Mouse (Mus musculus): ENCODE results near the gene Aff1.

The Aff1 gene

DNA sequence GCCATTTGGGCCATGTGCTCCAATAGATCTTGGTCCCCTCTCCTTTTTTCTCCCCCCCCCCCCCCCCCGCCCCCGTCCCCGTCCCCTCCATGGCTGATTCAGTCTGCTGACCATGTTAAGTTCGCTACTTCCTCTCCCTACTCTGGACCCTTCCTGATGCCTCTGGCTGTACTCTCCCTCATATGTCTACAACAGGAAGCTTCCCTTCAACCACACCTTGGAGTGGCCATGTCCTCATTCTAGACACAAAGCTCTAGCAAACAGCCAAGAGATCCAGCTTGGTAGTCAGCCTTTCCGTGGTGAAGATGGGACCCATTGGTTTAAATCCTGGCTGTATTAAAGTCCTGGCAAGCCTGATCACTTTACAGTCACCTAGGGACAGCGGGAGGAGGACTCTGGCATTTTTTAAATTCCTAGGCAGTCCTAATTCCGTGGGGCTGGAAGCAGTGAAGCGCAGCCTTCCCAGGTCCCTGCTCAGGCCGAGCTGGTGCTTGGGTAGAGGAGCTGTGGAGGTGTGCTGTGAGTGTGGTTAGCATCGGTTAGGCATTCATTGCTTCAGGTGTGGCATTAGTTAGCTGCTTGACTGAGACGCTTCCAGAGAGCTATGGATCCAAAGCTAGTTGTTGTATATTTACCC is 144.1 kb downstream of the Aff1 start:
- no peak for DNase-seq (ENCODE audit: low spot score in 2 of 2)

DNA sequence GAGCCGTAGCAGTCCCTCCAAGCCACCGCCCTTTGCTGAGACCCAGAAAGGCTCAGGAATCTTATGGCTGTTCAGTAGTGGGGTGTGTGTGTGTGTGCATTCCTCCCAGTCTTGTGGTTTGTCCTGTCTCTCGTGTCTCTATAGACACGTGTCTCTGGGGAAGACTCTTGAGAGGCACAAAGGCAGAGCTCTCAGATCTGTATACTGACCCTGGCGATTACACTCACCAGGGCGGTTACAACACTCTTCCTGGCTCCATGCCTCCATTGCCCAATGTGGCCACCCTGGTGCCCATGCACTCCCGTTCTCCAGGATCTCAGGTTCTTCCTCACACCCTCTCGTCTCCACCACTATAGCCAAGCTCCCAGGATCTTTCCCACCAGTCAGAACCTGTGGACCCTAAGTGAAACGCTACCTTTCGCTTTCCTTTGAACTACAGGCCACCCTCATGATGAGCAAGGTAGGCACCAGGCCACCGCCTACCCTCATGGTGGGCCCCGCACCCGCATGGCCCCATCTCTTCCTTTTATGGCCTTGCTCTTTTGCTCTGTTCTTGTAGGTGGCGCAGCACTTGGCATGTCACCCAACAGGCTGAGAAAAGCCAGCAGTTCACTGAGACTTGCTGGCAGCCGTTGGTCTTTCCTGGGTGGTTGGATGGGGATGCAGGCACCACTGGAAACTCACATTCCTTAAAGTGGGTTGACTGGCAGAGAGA is 146.5 kb downstream of the Aff1 start:
- DNase-seq (ENCODE audit: low spot score in 2 of 2) = no peak

DNA sequence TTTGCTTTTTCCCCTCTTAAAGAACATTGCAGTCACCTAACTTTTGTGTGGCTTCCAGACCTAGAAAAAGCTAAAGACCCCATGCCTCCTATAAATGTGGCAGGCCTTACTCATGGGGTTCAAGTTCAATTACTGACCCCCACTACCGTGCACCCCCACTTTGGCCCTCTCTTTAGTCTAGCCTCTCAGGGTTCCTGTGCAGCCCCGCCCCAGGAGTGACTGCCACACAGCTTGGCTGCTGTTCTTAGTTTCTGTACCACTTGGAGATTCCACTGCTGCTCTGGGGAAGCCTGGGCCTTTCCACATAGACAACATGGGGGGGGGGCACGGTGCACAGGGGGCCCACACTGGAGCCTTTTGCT is 147.1 kb downstream of the Aff1 start:
- no peak for DNase-seq (ENCODE audit: low spot score in 2 of 2)

DNA sequence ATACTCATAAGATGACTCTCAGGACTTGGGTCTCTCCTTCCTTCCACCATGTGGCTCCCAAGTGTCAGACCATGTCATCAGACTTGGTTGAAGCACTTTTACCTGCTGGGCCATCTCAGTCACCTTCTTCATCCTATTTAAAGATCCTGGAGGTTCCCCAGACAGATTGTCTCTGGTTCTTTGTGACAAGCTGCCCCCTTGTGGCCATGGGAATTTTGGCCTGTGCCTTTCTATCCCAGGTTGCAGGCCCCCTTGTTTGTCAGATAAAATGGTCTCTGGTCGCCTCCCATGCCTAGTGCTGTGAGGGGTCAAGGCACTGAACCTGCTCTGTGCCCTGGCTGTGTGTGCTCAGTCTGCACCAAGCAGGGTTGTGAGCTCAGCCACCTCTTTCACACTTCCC is 151.8 kb downstream of the Aff1 start:
- DNase-seq (ENCODE audit: low spot score in 2 of 2) = peak in 1 of 2 experiments; percentile 48

DNA sequence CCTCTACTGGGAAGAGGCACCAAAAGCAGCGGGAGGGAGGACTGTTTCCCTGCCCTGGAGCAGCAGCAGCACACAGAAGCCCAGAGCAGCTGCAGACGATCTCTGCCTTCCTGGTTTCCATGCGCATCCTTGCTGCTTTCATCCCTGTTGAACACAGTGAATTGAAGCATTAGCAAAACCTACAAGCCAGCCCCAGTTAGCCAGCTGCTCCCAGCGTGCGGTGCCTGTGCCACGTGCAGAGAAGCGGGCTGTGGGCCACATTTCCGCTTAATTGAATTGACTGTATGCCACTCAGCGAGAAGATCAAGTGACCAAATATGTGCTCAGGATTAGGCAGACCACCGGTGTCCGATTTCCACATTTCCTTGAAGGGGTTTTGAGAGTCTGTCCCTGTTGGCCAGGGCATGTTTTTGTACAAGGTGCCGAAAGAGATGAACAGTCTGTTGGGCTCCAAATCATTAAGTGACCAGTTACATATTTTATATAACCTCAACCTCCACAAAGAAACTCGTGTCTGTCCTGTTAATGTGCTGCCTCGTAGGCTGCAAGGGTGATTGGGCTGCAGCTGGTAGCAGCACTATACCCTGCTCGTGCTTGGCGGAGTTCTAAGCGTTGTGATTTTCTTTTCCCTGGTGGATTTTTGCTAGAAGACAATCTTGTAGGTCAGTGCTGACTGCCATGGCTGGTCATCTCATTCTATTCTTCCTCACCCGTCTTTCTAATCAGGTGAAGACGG is 153.4 kb downstream of the Aff1 start:
- no peak for DNase-seq (ENCODE audit: low spot score in 2 of 2)

DNA sequence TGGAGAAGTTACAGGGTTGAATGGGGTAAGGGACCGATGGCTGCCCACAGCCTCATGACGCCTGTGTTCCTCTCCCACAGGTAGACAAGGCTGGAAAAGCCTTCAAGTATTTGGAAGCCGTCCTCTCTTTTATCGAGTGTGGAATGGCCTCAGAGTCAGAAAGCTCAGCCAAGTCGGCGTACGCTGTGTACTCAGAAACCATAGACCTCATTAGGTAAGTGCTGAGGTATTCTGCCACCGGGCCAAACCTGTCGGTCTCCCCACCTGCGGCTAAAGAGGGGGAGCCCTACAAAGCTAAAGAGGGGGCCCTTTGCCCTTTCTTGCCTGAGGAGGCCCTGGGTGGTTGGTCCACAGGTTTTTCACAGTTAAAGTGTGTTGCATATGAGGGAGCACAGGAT is 154.0 kb downstream of the Aff1 start:
- DNase-seq (ENCODE audit: low spot score in 2 of 2) = no peak

DNA sequence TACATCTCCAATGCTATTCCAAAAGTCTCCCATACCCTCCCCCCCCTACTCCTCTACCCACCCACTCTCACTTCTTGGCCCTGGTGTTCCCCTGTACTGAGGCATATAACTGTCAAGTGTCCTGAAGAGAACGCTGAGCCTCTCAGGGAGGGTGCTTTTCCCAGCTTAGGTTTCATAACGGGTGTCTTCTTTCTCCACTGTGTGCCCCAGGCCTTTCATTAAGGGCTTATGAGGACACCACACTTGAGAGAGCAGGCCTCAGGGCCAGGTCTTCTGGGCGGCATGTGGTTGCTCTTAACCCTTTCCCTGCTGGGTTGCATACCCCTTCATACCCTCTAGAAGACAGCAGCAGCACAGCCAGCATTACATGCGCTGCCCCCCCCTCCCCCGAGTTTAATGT is 154.4 kb downstream of the Aff1 start:
- no peak for DNase-seq (ENCODE audit: low spot score in 2 of 2)

DNA sequence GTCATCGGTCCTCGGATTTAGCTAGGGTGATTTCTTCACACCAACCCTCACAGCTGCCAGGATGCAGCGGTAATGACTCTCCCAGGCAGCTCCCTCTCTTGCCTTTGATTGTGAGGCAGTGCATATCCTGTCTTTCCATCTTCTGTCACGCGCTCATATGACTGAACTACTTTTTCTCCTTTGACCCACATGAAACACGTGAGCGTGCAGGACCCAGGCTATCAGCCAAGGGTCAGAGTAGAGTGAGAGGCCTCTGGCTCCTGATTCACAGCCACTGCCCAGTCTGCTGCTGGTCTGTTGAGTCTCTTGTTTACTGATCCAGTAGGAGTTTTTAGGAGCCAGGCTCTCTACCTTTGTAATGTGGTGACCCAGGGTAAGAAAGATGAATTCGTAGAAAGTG is 156.4 kb downstream of the Aff1 start:
- DNase-seq (ENCODE audit: low spot score in 2 of 2) = no peak

DNA sequence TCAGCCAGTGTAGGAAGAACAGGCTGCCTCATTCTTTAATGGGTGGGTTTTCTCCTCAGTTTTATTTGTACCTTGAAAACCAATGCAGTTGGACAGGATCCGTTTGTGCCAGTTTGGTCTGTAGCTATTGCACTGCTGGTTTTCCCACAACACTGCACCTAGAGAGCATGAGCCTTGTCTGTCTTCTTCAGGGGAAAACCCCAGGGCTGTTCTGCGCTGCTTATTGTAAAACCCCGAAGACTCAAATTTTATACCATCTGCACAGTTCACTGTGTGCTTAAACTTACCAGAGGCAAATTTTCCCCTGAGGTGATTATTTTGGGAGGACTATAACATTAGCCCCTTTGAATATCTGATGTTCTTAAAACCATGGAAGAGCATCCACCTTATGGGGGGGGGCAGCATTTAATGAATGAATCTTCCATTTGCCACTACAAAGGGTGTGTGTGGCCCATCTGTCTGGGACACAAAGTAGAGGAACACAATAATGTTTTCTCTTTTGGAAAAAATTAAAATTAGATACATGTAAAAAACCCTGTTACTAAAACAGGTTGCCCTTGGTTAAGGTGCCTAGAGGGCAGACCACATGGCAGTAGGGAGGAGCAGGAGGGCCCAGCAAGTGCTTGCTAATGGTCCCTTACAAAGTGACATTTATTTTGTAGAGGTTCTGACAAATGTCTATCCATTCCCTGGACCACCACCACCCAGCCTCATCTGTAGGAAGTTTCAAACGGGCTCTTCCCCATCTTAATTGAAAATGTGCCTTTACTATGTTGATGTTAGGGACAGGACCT is 160.8 kb downstream of the Aff1 start:
- DNase-seq (ENCODE audit: low spot score in 2 of 2) = no peak

DNA sequence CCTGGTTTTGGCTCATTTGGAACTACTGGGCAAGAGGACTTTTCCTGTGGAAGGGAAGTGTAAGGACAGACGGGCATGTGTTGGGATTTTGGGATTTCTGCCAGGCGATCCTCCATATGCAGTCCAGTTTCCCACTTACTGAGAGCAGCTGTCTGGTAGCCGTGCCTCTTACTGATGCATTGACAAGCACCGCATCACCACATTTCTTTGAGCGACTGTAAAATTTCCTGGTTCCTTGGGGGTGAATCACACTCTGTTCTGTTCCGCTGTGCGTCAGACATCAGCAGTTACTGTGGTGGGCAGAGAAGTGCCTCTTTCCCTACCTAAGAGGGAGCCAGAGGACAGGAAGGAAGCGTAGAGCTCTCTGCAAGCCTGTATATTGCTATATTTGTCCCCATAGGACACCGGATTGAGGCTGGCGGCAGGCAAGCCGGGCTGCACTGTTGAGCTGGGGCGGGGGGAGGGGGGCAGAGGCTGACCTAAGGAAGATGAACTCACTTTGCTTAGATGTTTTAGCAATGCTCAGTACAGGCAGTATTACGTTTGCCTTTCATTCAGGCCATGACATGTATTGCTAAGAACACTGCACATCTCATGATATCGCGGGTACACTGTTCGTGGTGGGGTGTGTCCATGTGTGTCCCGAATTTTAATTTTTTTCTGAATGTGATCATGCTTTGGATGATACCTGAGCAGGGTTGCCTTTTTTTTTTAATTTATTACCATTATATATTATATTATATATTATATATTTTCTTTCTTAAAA is 162.1 kb downstream of the Aff1 start:
- DNase-seq (ENCODE audit: low spot score in 2 of 2) = peak; percentile 32 to 64

DNA sequence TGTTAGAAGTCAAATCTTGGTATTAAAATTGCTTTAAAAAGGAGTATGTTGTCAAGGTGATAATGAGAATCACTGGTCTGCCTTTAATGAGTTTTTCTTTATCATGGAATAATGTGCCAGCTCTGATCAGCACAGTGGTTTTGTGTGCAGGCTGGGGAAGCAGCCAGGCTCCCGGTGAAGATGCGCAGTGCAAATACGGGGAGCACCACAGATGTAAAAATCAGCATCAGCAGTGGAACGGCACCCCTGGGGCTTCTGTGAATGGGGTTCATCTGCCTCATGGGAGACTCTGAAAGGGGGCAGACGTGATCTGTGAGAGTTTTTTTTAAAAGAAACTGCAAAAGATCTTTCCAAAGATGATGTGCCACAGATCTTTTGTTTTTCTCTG is 162.6 kb downstream of the Aff1 start:
- no peak for DNase-seq (ENCODE audit: low spot score in 2 of 2)

DNA sequence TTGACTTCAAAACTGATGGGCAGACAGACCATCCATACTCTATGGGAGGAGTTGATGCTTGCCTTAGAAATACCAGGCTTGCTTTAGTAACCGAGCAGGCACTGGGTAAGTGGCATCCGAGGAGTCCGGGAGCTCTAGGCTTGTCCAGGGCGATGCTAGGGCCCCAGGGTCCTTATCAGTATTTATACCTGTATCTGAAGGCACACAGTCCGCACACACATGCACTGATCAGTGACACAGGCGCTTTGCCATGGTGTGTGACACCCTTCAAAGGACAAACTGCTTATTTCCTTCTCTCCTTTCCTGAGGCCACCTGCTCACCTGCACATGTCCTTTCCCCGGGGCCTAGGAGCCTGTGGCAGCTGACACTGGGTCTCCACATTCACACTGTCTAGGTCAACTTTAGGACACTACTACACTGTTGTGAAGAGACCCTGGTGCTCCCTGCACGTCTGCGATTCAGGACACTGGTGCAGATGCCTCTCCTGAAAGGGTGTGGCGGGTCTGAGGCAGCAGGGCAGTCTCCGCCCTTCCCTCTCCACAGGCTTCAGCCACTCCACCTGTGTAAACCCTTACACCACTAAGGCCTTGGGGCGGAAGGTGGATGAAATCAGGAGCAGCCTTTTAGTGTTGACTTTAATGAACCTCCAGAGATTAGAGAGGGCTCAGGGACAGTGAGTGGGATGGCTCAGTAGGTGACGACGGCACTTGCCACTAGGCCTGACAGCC is 163.5 kb downstream of the Aff1 start:
- DNase-seq (ENCODE audit: low spot score in 2 of 2) = no peak

DNA sequence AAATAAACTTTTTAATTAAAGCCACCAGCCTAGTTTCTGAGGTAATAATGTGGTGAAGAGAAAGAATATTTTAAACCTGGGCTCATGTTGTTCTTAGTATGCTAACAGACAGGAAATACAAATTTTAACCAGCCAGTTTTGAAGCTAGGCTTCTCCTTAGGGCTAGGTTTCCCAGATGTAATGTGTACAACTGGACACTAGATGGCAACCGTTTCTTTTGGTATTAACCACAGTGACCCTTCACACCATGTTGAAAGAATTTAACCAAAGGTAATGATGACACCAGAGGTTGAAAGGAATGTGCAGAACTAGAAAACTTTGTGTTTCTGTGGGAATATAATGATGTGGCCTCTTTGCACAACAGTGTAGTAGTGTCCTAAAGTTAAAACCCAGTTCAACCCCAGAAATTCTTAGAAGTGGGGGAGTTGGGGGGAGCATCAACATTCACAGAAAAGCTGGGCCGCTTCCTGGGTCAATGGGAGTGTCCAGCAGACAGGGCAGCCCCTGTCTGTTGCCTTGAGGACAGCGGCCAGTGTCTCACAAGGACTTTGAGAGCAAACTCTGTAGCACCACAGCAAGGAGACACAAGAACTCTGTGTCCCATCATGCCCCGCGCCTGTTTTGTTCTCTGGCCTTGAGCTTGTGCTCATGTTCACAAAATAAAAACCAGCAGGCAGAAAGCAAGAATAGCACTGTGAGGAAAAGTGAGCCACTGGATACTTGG is 164.3 kb downstream of the Aff1 start:
- no peak for DNase-seq (ENCODE audit: low spot score in 2 of 2)

DNA sequence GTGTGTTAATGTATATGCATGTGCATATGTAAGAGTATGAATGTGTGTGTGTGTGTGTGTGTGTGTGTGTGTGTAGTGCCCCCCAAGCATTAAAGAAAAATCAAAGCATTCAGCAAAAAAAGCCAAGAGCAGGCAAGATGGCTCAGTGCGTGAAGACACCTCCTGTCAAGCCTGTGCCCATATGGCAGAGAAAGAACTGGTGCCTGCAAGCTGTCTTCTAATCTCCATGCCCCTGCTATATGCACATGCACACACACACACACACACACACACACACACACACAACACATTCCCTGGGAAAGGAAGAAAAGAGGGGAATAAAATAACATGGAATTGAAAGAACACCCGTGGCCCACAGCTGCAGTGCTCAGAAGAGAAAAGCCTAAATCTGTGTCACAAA is 165.0 kb downstream of the Aff1 start:
- DNase-seq (ENCODE audit: low spot score in 2 of 2) = no peak

DNA sequence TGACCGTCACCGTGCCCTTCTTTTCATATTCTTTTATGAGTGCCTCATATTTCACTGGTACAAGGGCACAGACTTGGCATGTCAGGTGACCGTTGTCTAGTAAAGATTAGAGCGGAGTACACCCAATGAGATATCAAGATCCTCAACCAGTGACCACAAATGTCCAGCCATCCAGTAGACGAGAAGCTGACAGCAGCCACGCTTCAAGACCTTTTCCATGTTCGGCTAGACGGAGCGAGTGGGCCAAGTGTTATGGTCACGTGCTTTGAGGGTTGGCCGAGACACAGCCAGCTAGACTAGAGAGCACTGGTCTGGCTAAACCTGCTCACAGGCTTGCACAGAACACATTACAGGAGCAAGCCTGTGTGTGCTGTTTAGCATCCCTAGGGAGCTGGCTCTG is 168.4 kb downstream of the Aff1 start:
- no peak for DNase-seq (ENCODE audit: low spot score in 2 of 2)

DNA sequence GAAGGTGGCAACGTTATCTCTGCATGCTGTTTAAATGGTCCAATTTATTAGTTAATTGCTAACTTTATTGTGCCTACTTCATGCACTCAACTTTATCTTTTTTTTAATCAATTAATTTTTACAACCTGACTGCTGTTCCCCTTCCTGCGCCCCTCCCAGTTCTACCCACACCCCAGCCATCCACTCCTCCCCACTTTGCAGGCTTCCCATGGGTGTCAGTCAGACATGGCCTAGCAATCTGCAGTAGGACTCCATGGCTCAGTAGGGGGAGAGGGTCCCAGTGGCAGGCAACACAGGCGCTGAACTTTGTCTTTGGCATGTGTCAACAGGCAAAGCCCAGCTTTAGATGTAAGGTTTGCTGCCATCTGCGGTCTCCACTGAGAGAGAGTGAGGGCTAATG is 171.6 kb downstream of the Aff1 start:
- DNase-seq (ENCODE audit: low spot score in 2 of 2) = no peak

DNA sequence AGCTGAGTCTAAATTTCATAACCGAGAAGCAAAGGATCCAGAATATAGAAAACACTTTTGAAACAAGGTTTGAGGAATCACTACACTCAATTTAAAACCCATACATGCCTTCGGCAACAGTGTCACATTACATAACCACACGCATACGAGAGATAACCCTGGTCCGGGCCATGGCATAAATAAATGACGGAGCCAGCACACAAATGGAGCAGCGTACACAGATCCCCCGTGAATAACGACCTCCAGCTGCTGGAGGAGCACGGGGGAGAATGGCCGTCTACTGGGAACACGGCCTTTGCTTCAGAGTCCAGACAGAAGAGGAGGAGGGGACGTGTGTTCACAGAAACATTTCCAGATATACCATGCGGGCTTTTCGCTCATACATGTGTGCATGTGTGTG is 197.6 kb downstream of the Aff1 start:
- no peak for DNase-seq (ENCODE audit: low spot score in 2 of 2)

DNA sequence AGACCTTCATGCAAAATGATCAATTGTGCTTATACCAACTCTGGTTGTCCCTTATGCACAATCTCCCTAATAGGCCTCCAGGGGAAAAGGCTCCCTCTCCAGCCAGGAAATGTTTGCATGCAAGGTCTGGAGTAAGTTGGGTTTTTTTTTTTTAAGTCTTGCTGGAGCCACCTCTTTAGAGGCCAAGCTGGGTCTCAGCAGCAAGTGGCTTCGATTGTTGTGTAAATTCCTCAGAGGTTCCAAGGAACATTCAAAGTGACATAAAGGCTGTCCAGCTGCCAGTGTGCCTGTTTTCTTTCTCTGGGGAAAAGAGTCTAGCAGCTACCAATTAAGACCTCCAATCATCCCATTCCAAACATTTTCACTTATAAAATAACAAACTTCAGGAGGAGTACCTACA is 206.1 kb downstream of the Aff1 start:
- no peak for DNase-seq (ENCODE audit: low spot score in 2 of 2)
